Mouse (Mus musculus) embryonic fibroblast, embryonic 13.5 days (primary cell): ENCODE measurements at regions not wholly inside any gene's neighbourhood (a gene's known extent, or its start where the extent isn't known, plus 50 kb on each side); places are given as distances from the start of the nearest gene placed in this dataset.

Source experiments
- CTCF ChIP-seq: IDR thresholded peaks from 2 replicates; pipeline ENCODE4 v1.5.1; 2011; ENCODE audit warnings: mild to moderate bottlenecking, control low read depth, low read length, moderate library complexity, borderline replicate concordance; ENCODE audit not compliant: insufficient read depth
- POLR2A ChIP-seq: IDR thresholded peaks from 2 replicates; pipeline ENCODE4 v1.6.1; 2011; ENCODE audit warnings: low read depth, mild to moderate bottlenecking, control low read depth, low read length, moderate library complexity

- TF ChIP-seq CTCF (no peak), POLR2A (no peak)
Observed at GRCm38 (mm10) chr15:97507656-97508306, 197.8 kb downstream of the Rpap3 start.
